Comparison of ENCODE assay signal across 8 mouse cellular contexts in the genomic region with DNA sequence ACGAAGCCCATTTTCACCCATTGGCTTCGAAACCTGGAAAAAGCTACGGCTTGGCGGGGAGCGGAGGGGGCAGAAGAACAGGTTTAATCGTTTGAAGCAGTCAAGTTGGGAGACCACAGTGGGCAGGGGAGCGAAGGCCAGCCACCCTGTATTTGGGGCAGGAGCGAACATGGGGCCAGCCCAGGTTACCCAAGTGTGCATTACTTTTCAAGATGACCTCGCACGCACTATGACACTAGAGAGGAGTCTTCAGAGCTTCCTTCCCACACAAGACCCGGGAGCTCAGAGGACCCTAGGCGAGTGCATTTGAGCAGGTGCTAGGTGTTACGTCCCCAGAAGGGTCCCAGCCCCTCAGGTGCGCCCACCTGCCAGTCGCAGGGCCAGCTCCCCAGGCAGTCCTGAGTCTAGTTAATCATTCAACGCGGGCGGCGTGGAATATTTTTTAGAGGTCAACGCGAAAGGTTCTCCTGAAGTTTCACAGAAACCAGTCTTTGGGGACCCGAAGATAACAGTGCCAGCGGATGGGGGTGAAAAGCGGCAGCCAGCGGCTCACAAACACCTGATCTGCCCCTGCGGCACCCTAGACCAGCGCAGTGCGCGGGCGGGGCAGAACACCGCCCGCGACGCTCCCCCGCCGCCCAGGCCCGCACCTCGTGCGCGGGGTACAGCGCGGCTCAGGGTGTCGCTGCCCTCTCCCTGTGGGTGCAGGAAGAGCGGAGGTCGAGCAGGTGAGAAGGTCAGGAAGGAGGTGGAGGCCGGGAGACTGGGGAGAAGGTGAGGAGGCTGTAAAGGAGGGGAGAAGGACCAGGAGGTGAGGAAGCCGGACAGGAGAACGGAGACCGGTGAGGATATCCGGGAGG. TPM values are rescaled to one million over a fixed set of nuclear protein-coding genes. Genes with fewer than 3 reads are reported as not detected.
DNase-seq lines count a peak whose midpoint lies in the region; ATAC-seq and TF ChIP-seq lines count a peak whose summit lies in the region.

No protein-coding gene starts in this region.

- no peaks in the 10 kb centered on the region for H3K4me1 ChIP-seq in lung, embryonic 14.5 days (ENCODE audit: insufficient read depth)
- peaks cover 7% of the 10 kb centered on the region for H3K4me1 ChIP-seq in brown adipose tissue, adult 24 weeks (ENCODE audit: control insufficient read depth, insufficient read depth, insufficient read length, low read length)
- peaks cover 28% of the 10 kb centered on the region for H3K4me1 ChIP-seq in hindbrain, embryonic 10.5 days (replicated peaks)
- peaks cover 20% of the 10 kb centered on the region for H3K4me1 ChIP-seq in limb, embryonic 12.5 days (replicated peaks)

- H3K9ac ChIP-seq in lung, embryonic 14.5 days: peak overlapping the region; percentile 82
- peak overlapping the region; percentile 71 for H3K9ac ChIP-seq in limb, embryonic 12.5 days (replicated peaks)

- DNase-seq in lung, embryonic 14.5 days: no peak
- DNase-seq in lung, postnatal 25 days (ENCODE audit: low spot score): no peak
- no peak for DNase-seq in hindbrain, embryonic 10.5 days (ENCODE audit: low spot score)
- peak; percentile 35 for DNase-seq in urinary bladder, postnatal 14 days (ENCODE audit: low spot score)
- no peak for DNase-seq in gastrocnemius, postnatal 36 days

- H3K36me3 ChIP-seq in lung, embryonic 14.5 days (ENCODE audit: insufficient read depth): no peaks in the 10 kb centered on the region
- no peaks in the 10 kb centered on the region for H3K36me3 ChIP-seq in hindbrain, embryonic 10.5 days
- H3K36me3 ChIP-seq in limb, embryonic 12.5 days: no peaks in the 10 kb centered on the region

- peak overlapping the region; percentile 73 for H3K4me3 ChIP-seq in lung, embryonic 14.5 days (ENCODE audit: low read depth, low read length)
- H3K4me3 ChIP-seq in brown adipose tissue, adult 24 weeks (ENCODE audit: insufficient read depth, low read depth, low read length): peak overlapping the region; percentile 86
- H3K4me3 ChIP-seq in hindbrain, embryonic 10.5 days: peak overlapping the region; percentile 76
- H3K4me3 ChIP-seq in limb, embryonic 12.5 days (replicated peaks): peak overlapping the region; percentile 73

- TF ChIP-seq CTCF in lung, embryonic 14.5 days (IDR thresholded peaks at IDR 0.05; ENCODE audit: low read depth): no peak

- peak overlapping the region; percentile 96 for H3K4me2 ChIP-seq in lung, embryonic 14.5 days
- H3K4me2 ChIP-seq in limb, embryonic 12.5 days: peak overlapping the region; percentile 98

- intact Hi-C loops in gastrocnemius, postnatal 36 days (cut with DNase I): loop anchor here (5.0 kb wide), 1 partner anchor 226 kb away; no protein-coding TSS in a partner anchor

- ATAC-seq in lung, embryonic 14.5 days (ENCODE audit: insufficient read depth): peak; percentile 21; the same call in 1 of the 2 replicates
- ATAC-seq in limb, embryonic 12.5 days (ENCODE audit: insufficient number of reproducible peaks, insufficient read depth, low FRiP score, low TSS enrichment, low read depth): peak; percentile 18; the same call in 1 of the 2 replicates
- ATAC-seq in monocyte, adult 5-6 weeks (replicated peaks; ENCODE audit: insufficient number of reproducible peaks, low FRiP score, low TSS enrichment, poor library complexity, severe bottlenecking): 0 out of 2 replicates have a peak, but pooled peaks have one; percentile 6

- WGBS in lung, embryonic 14.5 days: 3% methylated on average over 46 of the region's 50 CpGs
- 2% methylated on average over 50 of the region's 50 CpGs for WGBS in hindbrain, embryonic 10.5 days
- 2% methylated on average over 50 of the region's 50 CpGs for WGBS in limb, embryonic 12.5 days

- peaks cover 27% of the 10 kb centered on the region for H3K27me3 ChIP-seq in lung, embryonic 14.5 days (ENCODE audit: insufficient read depth, low read length)
- peaks cover 77% of the 10 kb centered on the region for H3K27me3 ChIP-seq in hindbrain, embryonic 10.5 days (ENCODE audit: insufficient read depth, poor library complexity, severe bottlenecking)
- H3K27me3 ChIP-seq in limb, embryonic 12.5 days: peaks cover 54% of the 10 kb centered on the region

- peak overlapping the region; percentile 86 for H3K27ac ChIP-seq in lung, embryonic 14.5 days (ENCODE audit: low read depth)
- H3K27ac ChIP-seq in brown adipose tissue, adult 24 weeks (replicated peaks; ENCODE audit: low read depth, low read length): peak overlapping the region; percentile 57
- H3K27ac ChIP-seq in hindbrain, embryonic 10.5 days: peak overlapping the region; percentile 81
- H3K27ac ChIP-seq in limb, embryonic 12.5 days: no peak overlapping the region

- no peaks in the 10 kb centered on the region for H3K9me3 ChIP-seq in lung, embryonic 14.5 days (ENCODE audit: low read depth, low read length)
- H3K9me3 ChIP-seq in hindbrain, embryonic 10.5 days: no peaks in the 10 kb centered on the region
- H3K9me3 ChIP-seq in limb, embryonic 12.5 days: no peaks in the 10 kb centered on the region

RNA-seq across cellular contexts. Expression of a gene that starts 2.1 kb away (rescaled TPM):
- polyA plus RNA-seq in lung, embryonic 14.5 days (2014; fragmentation: Nextera tagmentation; extraction: Ambion mirVana): 7.2 and 7.5 TPM in 2 replicates
- not detected in 2 replicates for polyA plus RNA-seq in brown adipose tissue, adult 24 weeks (2012; ENCODE audit: insufficient read depth, insufficient read length, missing spikeins)
- polyA plus RNA-seq in hindbrain, embryonic 10.5 days (2016; fragmentation: Nextera tagmentation; extraction: Ambion mirVana): 1.2 and 2.1 TPM in 2 replicates
- 4.1 and 6.4 TPM in 2 replicates for polyA plus RNA-seq in limb, embryonic 12.5 days (2016; fragmentation: Nextera tagmentation; extraction: Ambion mirVana)
- 3.6 to 30.4 TPM (median 8.5 TPM) in 3 replicates for total RNA-seq in monocyte, adult 5-6 weeks (2017)
- 1 to 10 TPM; 1.2 to 5.8 TPM for total RNA-seq in gastrocnemius, postnatal 36 days (2021)
